In the genomic region with DNA sequence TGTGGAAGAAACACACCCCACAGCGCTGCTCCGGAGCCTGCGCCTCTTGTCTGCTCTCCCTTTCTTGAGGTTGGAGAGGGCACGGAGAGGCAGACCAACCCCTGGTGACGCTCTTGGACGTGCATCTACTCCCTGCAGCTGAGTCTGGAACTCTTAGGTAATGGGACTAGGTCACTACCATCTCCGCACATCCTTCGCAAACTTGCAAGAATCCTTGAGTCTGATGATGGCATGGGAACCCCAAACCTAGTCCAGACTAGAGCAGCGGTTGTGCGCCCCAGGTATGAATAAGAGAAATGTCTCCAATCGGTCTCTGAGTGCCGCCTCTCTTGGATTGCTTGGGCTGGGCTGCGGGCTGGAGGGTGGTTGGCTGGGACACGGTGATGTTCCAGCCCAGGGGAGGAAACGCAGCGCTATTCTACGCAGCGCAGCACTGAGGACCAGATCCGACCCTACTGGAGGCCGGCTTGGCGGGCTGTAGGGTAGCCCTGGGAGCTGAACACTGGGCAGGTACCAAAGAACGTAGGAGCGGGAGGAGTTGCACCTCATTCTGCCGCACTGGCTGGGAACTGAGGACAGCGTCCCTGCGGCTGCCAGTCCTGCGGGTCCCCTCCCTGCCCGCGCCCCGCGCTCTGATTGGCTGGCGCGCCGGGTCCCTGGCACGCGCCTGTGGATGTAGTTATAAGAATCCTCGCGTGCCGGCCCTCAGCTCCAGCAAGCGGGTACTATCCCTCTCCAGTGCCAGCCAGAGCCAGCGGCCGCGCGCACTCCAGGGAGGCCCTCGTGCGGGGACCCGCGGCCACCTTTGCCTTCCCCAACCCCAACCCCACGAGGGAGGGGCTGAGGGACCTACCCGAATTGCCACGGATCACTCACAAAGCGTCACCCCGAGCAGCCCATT, we compare ENCODE assay signal across 8 mouse cellular contexts. TPM values are rescaled to one million over a fixed set of nuclear protein-coding genes. Genes with fewer than 3 reads are reported as not detected.
DNase-seq lines count a peak whose midpoint lies in the region; ATAC-seq lines count a peak whose summit lies in the region.
"Had no signal": no experiment of that assay in that cellular context is flagged by ENCODE, and none has a peak within 500 bp of the region (broad histone marks: within the 10 kb centered on the region; RNA-seq: fewer than 3 reads in every experiment).

A gene (plus strand): TSS at position 733 of the 901 bp plus-strand sequence.

- peaks cover 10% of the 10 kb centered on the region; the same call in 1 of the 2 replicates for H3K4me1 ChIP-seq in lung, embryonic 16.5 days (replicated peaks; ENCODE audit: control insufficient read depth, insufficient read depth, low read length)
- peaks cover 26% of the 10 kb centered on the region for H3K4me1 ChIP-seq in forebrain, embryonic 15.5 days
- H3K4me1 ChIP-seq in limb, embryonic 15.5 days: peaks cover 23% of the 10 kb centered on the region

- peak within 1 kb of the TSS; percentile 33 for H3K4me3 ChIP-seq in lung, embryonic 16.5 days (ENCODE audit: low read length)
- H3K4me3 ChIP-seq in forebrain, embryonic 15.5 days: peak within 1 kb of the TSS; percentile 38
- peak within 1 kb of the TSS; percentile 38 for H3K4me3 ChIP-seq in limb, embryonic 15.5 days

- WGBS in lung, embryonic 16.5 days: under 1% methylated on average over 45 of the region's 53 CpGs
- WGBS in forebrain, embryonic 15.5 days: under 1% methylated on average over 53 of the region's 53 CpGs
- WGBS in limb, embryonic 15.5 days: under 1% methylated on average over 51 of the region's 53 CpGs

- H3K27ac ChIP-seq in lung, embryonic 16.5 days (ENCODE audit: low read length): no peak within 1 kb of the TSS
- H3K27ac ChIP-seq in forebrain, embryonic 15.5 days (replicated peaks): no peak within 1 kb of the TSS
- H3K27ac ChIP-seq in limb, embryonic 15.5 days: no peak within 1 kb of the TSS

- no peak within 1 kb of the TSS for H3K9ac ChIP-seq in lung, embryonic 16.5 days (ENCODE audit: low read length)
- H3K9ac ChIP-seq in forebrain, embryonic 15.5 days (replicated peaks): peak within 1 kb of the TSS; percentile 19; the same call in 1 of the 2 replicates
- no peak within 1 kb of the TSS for H3K9ac ChIP-seq in limb, embryonic 15.5 days

- DNase-seq in lung, postnatal 10 days: no peak
- DNase-seq in c-Kit-positive CD71-positive TER-119-positive erythroid progenitor cells, embryonic 14.5 days (ENCODE audit: low spot score): no peak
- DNase-seq in urinary bladder, adult 18-20 months (ENCODE audit: low spot score in 2 of 2): no peak
- DNase-seq in ovary, postnatal 36 days (ENCODE audit: low spot score): no peak
- DNase-seq: layer of hippocampus, postnatal 36 days had no signal

- H3K27me3 ChIP-seq in lung, embryonic 16.5 days (ENCODE audit: control insufficient read depth, insufficient read depth, low read depth, low read length): peaks cover 83% of the 10 kb centered on the region
- peaks cover 89% of the 10 kb centered on the region for H3K27me3 ChIP-seq in forebrain, embryonic 15.5 days
- H3K27me3 ChIP-seq in limb, embryonic 15.5 days: peaks cover 94% of the 10 kb centered on the region

- H3K4me2 ChIP-seq in lung, embryonic 16.5 days (ENCODE audit: low read depth, low read length): peak within 1 kb of the TSS; percentile 43
- H3K4me2 ChIP-seq in forebrain, embryonic 15.5 days (replicated peaks): peak within 1 kb of the TSS; percentile 75
- peak within 1 kb of the TSS; percentile 59 for H3K4me2 ChIP-seq in limb, embryonic 15.5 days

- ATAC-seq in lung, embryonic 16.5 days (ENCODE audit: low read depth): peak; percentile 38; the same call in 1 of the 2 replicates
- ATAC-seq in forebrain, embryonic 15.5 days (replicated peaks): peak; percentile 76
- no peak for ATAC-seq in limb, embryonic 15.5 days (ENCODE audit: insufficient number of reproducible peaks, low FRiP score, low TSS enrichment, low read depth)

- no peaks in the 10 kb centered on the region for H3K9me3 ChIP-seq in lung, embryonic 16.5 days (ENCODE audit: control insufficient read depth, low read length)
- no peaks in the 10 kb centered on the region for H3K9me3 ChIP-seq in forebrain, embryonic 15.5 days
- H3K9me3 ChIP-seq in limb, embryonic 15.5 days: no peaks in the 10 kb centered on the region

- no peaks in the 10 kb centered on the region for H3K36me3 ChIP-seq in lung, embryonic 16.5 days (ENCODE audit: control insufficient read depth, insufficient read depth, low read length)
- H3K36me3 ChIP-seq in forebrain, embryonic 15.5 days: no peaks in the 10 kb centered on the region
- no peaks in the 10 kb centered on the region for H3K36me3 ChIP-seq in limb, embryonic 15.5 days

RNA-seq across cellular contexts. Expression of the gene that starts here (rescaled TPM):
- polyA plus RNA-seq in lung, embryonic 16.5 days (2015; fragmentation: Nextera tagmentation; extraction: Ambion mirVana): not detected in 2 replicates
- 0.11 TPM in 1 of 2 replicates, not detected in the other for polyA plus RNA-seq in forebrain, embryonic 15.5 days (2015; fragmentation: Nextera tagmentation; extraction: Ambion mirVana)
- polyA plus RNA-seq in limb, embryonic 15.5 days (2015; fragmentation: Nextera tagmentation; extraction: Ambion mirVana): not detected in 2 replicates

Comparison
In these comparisons a context has a peak if more than half of its experiments do, and no peak if none do; other contexts are left out.
1. Peak in ATAC-seq, H3K4me3 ChIP-seq and H3K4me2 ChIP-seq in lung, embryonic 16.5 days; RNA of the gene not detected or under 1 TPM.
2. Peak in ATAC-seq, H3K4me3 ChIP-seq, H3K9ac ChIP-seq and H3K4me2 ChIP-seq in forebrain, embryonic 15.5 days; RNA of the gene not detected or under 1 TPM.